Comparison of ENCODE assay signal across 21 mouse cellular contexts in the genomic region with DNA sequence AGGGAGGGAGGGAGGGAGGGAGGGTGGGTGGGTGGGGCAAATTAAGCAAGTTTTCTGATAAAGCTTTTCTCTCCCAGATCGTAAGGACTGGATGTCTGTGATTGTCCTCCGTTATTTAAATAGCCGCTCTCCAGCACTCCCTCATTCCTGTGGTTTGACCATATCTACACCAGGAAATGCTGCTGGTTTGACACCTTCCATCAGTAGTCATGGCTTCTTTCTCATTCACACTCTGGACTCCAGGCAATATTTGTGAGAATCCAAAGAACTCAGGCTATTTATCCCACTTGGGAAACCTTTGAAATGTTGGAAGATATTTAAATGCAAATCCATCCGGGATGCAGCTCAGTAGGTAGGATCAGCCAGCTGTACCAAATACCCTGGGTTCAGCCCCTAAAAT.
DNase-seq lines count a peak whose midpoint lies in the region; ATAC-seq and TF ChIP-seq lines count a peak whose summit lies in the region.
"Had no signal": no experiment of that assay in that cellular context is flagged by ENCODE, and none has a peak within 500 bp of the region (broad histone marks: within the 10 kb centered on the region; RNA-seq: fewer than 3 reads in every experiment).

No protein-coding gene starts in this region.

- DNase-seq in heart, adult 11 months, result no peak
- no peak for DNase-seq in kidney, postnatal 25 days
- DNase-seq in 3T3-L1 (ENCODE audit: low read depth, low spot score) (peak; percentile 53), Patski (ENCODE audit: low read depth, low spot score) (no peak)
- no peak for DNase-seq in testis, postnatal 10 days (ENCODE audit: low spot score)
- DNase-seq in B cell, adult 2 months, result no peak
- DNase-seq: adrenal gland, adult 2 months; cerebellum, adult 9-11 months; gastrocnemius, postnatal 25 days; lung, adult 2 months; lung, postnatal 4 days; right cerebral cortex, postnatal 25 days had no signal

- H3K27me3 ChIP-seq in heart, embryonic 14.5 days (ENCODE audit: control insufficient read depth, insufficient read depth, low read length), result no peaks in the 10 kb centered on the region
- H3K27me3 ChIP-seq in kidney, embryonic 15.5 days, result no peaks in the 10 kb centered on the region
- no peaks in the 10 kb centered on the region for H3K27me3 ChIP-seq in Patski
- H3K27me3 ChIP-seq: embryonic facial prominence, embryonic 12.5 days had no signal

- peaks cover 28 to 57% of the 10 kb centered on the region in 2 experiments for H3K4me1 ChIP-seq in heart, embryonic 14.5 days (ENCODE audit: control insufficient read depth in 2 of 2, insufficient read depth in 2 of 2, low read length in 2 of 2)
- peaks cover 56% of the 10 kb centered on the region for H3K4me1 ChIP-seq in kidney, embryonic 15.5 days

- TF ChIP-seq CTCF in Patski (IDR thresholded peaks at IDR 0.05), result no peak

- ATAC-seq in heart, embryonic 14.5 days (ENCODE audit: insufficient number of reproducible peaks, insufficient read depth, low FRiP score, low read depth), result no peak
- ATAC-seq in kidney, embryonic 15.5 days (replicated peaks; ENCODE audit: low FRiP score), result no peak
- ATAC-seq in Patski, result peak; percentile 35
- ATAC-seq: forebrain, embryonic 14.5 days had no signal

- no peak overlapping the region for H3K9ac ChIP-seq in heart, embryonic 14.5 days (ENCODE audit: low read length)
- H3K9ac ChIP-seq in kidney, embryonic 15.5 days, result no peak overlapping the region
- H3K9ac ChIP-seq: embryonic facial prominence, embryonic 12.5 days had no signal

- H3K27ac ChIP-seq in heart, embryonic 14.5 days (replicated peaks in 1 of 2; ENCODE audit: control insufficient read depth in 1 of 2, insufficient read depth in 1 of 2, low read depth in 2 of 2, low read length in 2 of 2), result peak overlapping the region; percentile 23 to 64
- H3K27ac ChIP-seq in kidney, embryonic 15.5 days, result peak overlapping the region; percentile 56
- H3K27ac ChIP-seq: embryonic facial prominence, embryonic 12.5 days; left cerebral cortex, adult 2 months; limb, embryonic 10.5 days; midbrain, embryonic 10.5 days had no signal

- 31% methylated on average over 4 of the region's 4 CpGs for WGBS in heart, embryonic 14.5 days
- WGBS in kidney, embryonic 15.5 days, result 66% methylated on average over 4 of the region's 4 CpGs

- no peak overlapping the region for H3K4me3 ChIP-seq in heart, embryonic 14.5 days (ENCODE audit: control insufficient read depth in 1 of 2, insufficient read depth in 1 of 2, low read depth in 1 of 2, low read length in 2 of 2)
- H3K4me3 ChIP-seq in kidney, embryonic 15.5 days (replicated peaks), result no peak overlapping the region
- H3K4me3 ChIP-seq: embryonic facial prominence, embryonic 12.5 days; left cerebral cortex, adult 2 months; limb, embryonic 10.5 days; midbrain, embryonic 10.5 days had no signal

- in situ Hi-C loops in Patski (cut with MboI; ENCODE audit: low pct_unique_long_range_greater_than_20kb), result no loop called here

- POLR2A ChIA-PET in Patski (lab: Charles Lee), result no interaction called here

- H3K9me3 ChIP-seq in heart, embryonic 14.5 days (ENCODE audit: control insufficient read depth, low read length), result no peaks in the 10 kb centered on the region
- no peaks in the 10 kb centered on the region for H3K9me3 ChIP-seq in kidney, embryonic 15.5 days (replicated peaks)
- H3K9me3 ChIP-seq: embryonic facial prominence, embryonic 12.5 days; G1E; limb, embryonic 10.5 days; midbrain, embryonic 10.5 days had no signal

- H3K36me3 ChIP-seq in heart, embryonic 14.5 days (ENCODE audit: control insufficient read depth, insufficient read depth, low read length), result peaks cover 10% of the 10 kb centered on the region
- no peaks in the 10 kb centered on the region for H3K36me3 ChIP-seq in kidney, embryonic 15.5 days
- H3K36me3 ChIP-seq: embryonic facial prominence, embryonic 12.5 days; G1E; limb, embryonic 10.5 days; midbrain, embryonic 10.5 days had no signal

- no peak overlapping the region for H3K4me2 ChIP-seq in heart, embryonic 14.5 days (ENCODE audit: low read length)
- no peak overlapping the region for H3K4me2 ChIP-seq in kidney, embryonic 15.5 days
- H3K4me2 ChIP-seq: embryonic facial prominence, embryonic 12.5 days; liver, embryonic 11.5 days had no signal

- CTCF ChIA-PET in Patski (lab: Charles Lee), result interaction anchor here (0.8 kb wide), 1 partner anchor 12 kb away, joined by 3 read pairs; no protein-coding TSS in a partner anchor
